8 mouse cellular contexts compared by ENCODE assay signal in genomic region chr12:22030717-22031116, GRCm38 (mm10).
DNase-seq lines count a peak whose midpoint lies in the region; ATAC-seq lines count a peak whose summit lies in the region.
"Not testable (repeated sequence)": the region's sequence is repeated elsewhere in the genome, so short reads cannot be mapped to it uniquely, and the experiment has no call there.

No protein-coding gene starts in this region.

- H3K4me3 ChIP-seq in embryonic facial prominence, embryonic 13.5 days = peak overlapping the region; percentile 28
- H3K4me3 ChIP-seq in heart, embryonic 11.5 days (ENCODE audit: low read depth, low read length) = peak overlapping the region; percentile 22; the same call in 1 of the 2 replicates
- H3K4me3 ChIP-seq in intestine, embryonic 15.5 days (replicated peaks) = peak overlapping the region; percentile 30

- not testable (repeated sequence) for H3K4me1 ChIP-seq in embryonic facial prominence, embryonic 13.5 days; heart, embryonic 11.5 days (ENCODE audit: control insufficient read depth, insufficient read depth, low read length); intestine, embryonic 15.5 days (replicated peaks)

- not testable (repeated sequence) for H3K27me3 ChIP-seq in embryonic facial prominence, embryonic 13.5 days; heart, embryonic 11.5 days (ENCODE audit: control insufficient read depth, insufficient read depth, low read length); intestine, embryonic 15.5 days (replicated peaks)

- 7% methylated on average over 44 of the region's 45 CpGs for WGBS in embryonic facial prominence, embryonic 13.5 days
- 5% methylated on average over 40 of the region's 45 CpGs for WGBS in heart, embryonic 11.5 days (ENCODE audit: insufficient replicate concordance)
- WGBS in intestine, embryonic 15.5 days = 6% methylated on average over 36 of the region's 45 CpGs

- DNase-seq in adrenal gland, adult (ENCODE audit: inconsistent age in 2 of 2, low spot score in 1 of 2) = peak; percentile 24 to 50
- peak; percentile 63 to 68 for DNase-seq in kidney, postnatal 4 days
- DNase-seq in lung, postnatal 4 days = peak; percentile 27 to 67
- DNase-seq in right cerebral cortex, postnatal 4 days = peak; percentile 3
- DNase-seq in yolk sac, embryonic 10.5 days (ENCODE audit: low spot score) = peak; percentile 54

- peak overlapping the region; percentile 45 for H3K4me2 ChIP-seq in embryonic facial prominence, embryonic 13.5 days
- peak overlapping the region; percentile 29 for H3K4me2 ChIP-seq in heart, embryonic 11.5 days
- peak overlapping the region; percentile 52 for H3K4me2 ChIP-seq in intestine, embryonic 15.5 days (replicated peaks)

- H3K9me3 ChIP-seq in embryonic facial prominence, embryonic 13.5 days; heart, embryonic 11.5 days (replicated peaks; ENCODE audit: control insufficient read depth, low read length); intestine, embryonic 15.5 days: not testable (repeated sequence)

- H3K36me3 ChIP-seq in embryonic facial prominence, embryonic 13.5 days; heart, embryonic 11.5 days (ENCODE audit: control insufficient read depth, insufficient read depth, low read length); intestine, embryonic 15.5 days: not testable (repeated sequence)

- H3K9ac ChIP-seq in embryonic facial prominence, embryonic 13.5 days; heart, embryonic 11.5 days (ENCODE audit: low read depth, low read length); intestine, embryonic 15.5 days: not testable (repeated sequence)

- ATAC-seq in embryonic facial prominence, embryonic 13.5 days (ENCODE audit: insufficient number of reproducible peaks, insufficient read depth, low FRiP score, low TSS enrichment, low read depth); heart, embryonic 11.5 days (replicated peaks; ENCODE audit: insufficient number of reproducible peaks, low FRiP score, low TSS enrichment): not testable (repeated sequence)
- peak; percentile 90 for ATAC-seq in intestine, embryonic 15.5 days

- H3K27ac ChIP-seq in embryonic facial prominence, embryonic 13.5 days; heart, embryonic 11.5 days (ENCODE audit: low read depth, low read length); intestine, embryonic 15.5 days: not testable (repeated sequence)

Comparison
In these comparisons a context has a peak if more than half of its experiments do, and no peak if none do; other contexts are left out.
1. DNase-seq: peak in every context shown above with its lines; median percentile 66 in kidney, postnatal 4 days; 54 in yolk sac, embryonic 10.5 days; 47 in lung, postnatal 4 days; 37 in adrenal gland, adult; 3 in right cerebral cortex, postnatal 4 days.